Mouse (Mus musculus) cortical plate, adult 2 months (tissue): ENCODE measurements at regions not wholly inside any gene's neighbourhood (a gene's known extent, or its start where the extent isn't known, plus 50 kb on each side); places are given as distances from the start of the nearest gene placed in this dataset.

Source experiments
- CTCF ChIP-seq: fragments of 200-500 bp; IDR thresholded peaks from 2 replicates; pipeline ENCODE4 v1.5.1; 2011; ENCODE audit warnings: mild to moderate bottlenecking, control low read depth, low read length; ENCODE audit not compliant: insufficient read depth; ENCODE audit errors: extremely low read depth
- POLR2A ChIP-seq: fragments of 200-500 bp; IDR thresholded peaks from 2 replicates; pipeline ENCODE4 v1.6.1; 2011; ENCODE audit warnings: mild to moderate bottlenecking, low read length, control low read depth; ENCODE audit not compliant: insufficient read depth; ENCODE audit errors: extremely low read depth

GRCm38 (mm10) chr17:48620896-48621295, 166.2 kb downstream of the Unc5cl start:
- TF ChIP-seq CTCF (no peak), POLR2A (no peak)
